Mouse (Mus musculus) CH12.LX (cell line): ENCODE measurements around the gene Arhgap5. TPM values are rescaled to one million over a fixed set of nuclear protein-coding genes. Genes with fewer than 3 reads are reported as not detected.

ENCODE experiments used
- DNase-seq: peaks from one replicate; pipeline ENCODE4 v3.0.0-alpha.2; 2013; ENCODE audit errors: extremely low read depth
- H3K27ac ChIP-seq: 2 replicates; pipeline ENCODE4 v1.5.1; 2012; ENCODE audit warnings: low read depth, mild to moderate bottlenecking, control low read depth, moderate library complexity; ENCODE audit not compliant: insufficient read depth
- H3K27me3 ChIP-seq: replicated peaks from 2 replicates; pipeline ENCODE3; 2012; ENCODE audit warnings: inconsistent platforms
- H3K36me3 ChIP-seq, 2 experiments: replicated peaks in 1 of 2; 2 replicates each; pipeline versions ENCODE3 to v1.6.1; 2012; ENCODE audit warnings: inconsistent platforms in 1 of 2, low read length in 1 of 2, mild to moderate bottlenecking in 1 of 2, mixed read lengths in 1 of 2, moderate library complexity in 1 of 2; ENCODE audit not compliant: control insufficient read depth in 1 of 2, insufficient read depth in 1 of 2
- H3K4me1 ChIP-seq, 2 experiments: 2 replicates each; pipeline ENCODE4 v1.6.1; 2012; ENCODE audit warnings: inconsistent platforms in 1 of 2, moderate library complexity in 1 of 2; ENCODE audit not compliant: insufficient read depth in 2 of 2, control insufficient read depth in 1 of 2
- H3K4me2 ChIP-seq: 2 replicates; pipeline ENCODE4 v1.6.1; 2012; ENCODE audit warnings: low read depth, mild to moderate bottlenecking, control low read depth; ENCODE audit not compliant: poor library complexity, insufficient read depth, severe bottlenecking
- H3K4me3 ChIP-seq, 3 experiments: fragments of 150-350 bp in 1 of 3; sonication (generic) in 1 of 3; replicated peaks in 1 of 3; 2 replicates each; pipeline versions ENCODE3 to v1.5.1; 2011 to 2012; ENCODE audit warnings: low read depth in 2 of 3, low read length in 2 of 3, mild to moderate bottlenecking in 2 of 3, moderate library complexity in 2 of 3, control low read depth in 1 of 3, improper control_type of control experiment in 1 of 3, inconsistent platforms in 1 of 3, mixed read lengths in 1 of 3; ENCODE audit not compliant: poor library complexity in 1 of 3
- H3K79me2 ChIP-seq: replicated peaks from 2 replicates; pipeline ENCODE4 v1.6.1; 2012; ENCODE audit warnings: mild to moderate bottlenecking, moderate library complexity; ENCODE audit not compliant: control insufficient read depth, poor library complexity, insufficient read depth, severe bottlenecking; ENCODE audit errors: extremely low read depth
- H3K9ac ChIP-seq: 2 replicates; pipeline ENCODE4 v1.6.1; 2012; ENCODE audit warnings: low read depth, mild to moderate bottlenecking, control low read depth, moderate library complexity; ENCODE audit not compliant: insufficient read depth
- H3K9me3 ChIP-seq: replicated peaks from 2 replicates; pipeline ENCODE3; 2012; ENCODE audit warnings: low read length, inconsistent platforms, mixed read lengths
- CTCF ChIP-seq, 2 experiments: IDR thresholded peaks in 1 of 2; conservative IDR thresholded peaks in 1 of 2; 2 replicates each; pipeline ENCODE4 v1.5.1; 2011 to 2012; ENCODE audit warnings: low read depth in 2 of 2, low read length in 2 of 2, improper control_type of control experiment in 1 of 2, inconsistent platforms in 1 of 2, mild to moderate bottlenecking in 1 of 2, moderate library complexity in 1 of 2
- ELF1 ChIP-seq: IDR thresholded peaks from 2 replicates; pipeline ENCODE4 v1.6.1; 2014; ENCODE audit warnings: low read depth, mild to moderate bottlenecking, inconsistent platforms, low read length, improper control_type of control experiment
- HCFC1 ChIP-seq: IDR thresholded peaks from 2 replicates; pipeline ENCODE4 v1.6.1; 2012; ENCODE audit warnings: low read depth, mild to moderate bottlenecking, inconsistent platforms, low read length, improper control_type of control experiment
- IRF4 ChIP-seq: IDR thresholded peaks from 2 replicates; pipeline ENCODE4 v1.6.1; 2014; ENCODE audit warnings: low read depth, mild to moderate bottlenecking, inconsistent platforms, low read length, improper control_type of control experiment
- KAT2A ChIP-seq: IDR thresholded peaks from 2 replicates; pipeline ENCODE4 v1.6.1; 2012; ENCODE audit warnings: low read length, improper control_type of control experiment, inconsistent platforms; ENCODE audit not compliant: insufficient replicate concordance
- MAX ChIP-seq: IDR thresholded peaks from 2 replicates; pipeline ENCODE4 v1.6.1; 2011; ENCODE audit warnings: low read length, improper control_type of control experiment
- MAZ ChIP-seq: IDR thresholded peaks from 2 replicates; pipeline ENCODE4 v1.6.1; 2012; ENCODE audit warnings: low read depth, mild to moderate bottlenecking, inconsistent platforms, low read length, improper control_type of control experiment, moderate library complexity
- MEF2A ChIP-seq: IDR thresholded peaks from 2 replicates; pipeline ENCODE4 v1.6.1; 2014; ENCODE audit warnings: low read depth, mild to moderate bottlenecking, inconsistent platforms, low read length, improper control_type of control experiment, borderline replicate concordance
- MXI1 ChIP-seq: IDR thresholded peaks from 2 replicates; pipeline ENCODE4 v1.6.1; 2011; ENCODE audit warnings: mild to moderate bottlenecking, low read depth, low read length, improper control_type of control experiment
- NELFE ChIP-seq: IDR thresholded peaks from 2 replicates; pipeline ENCODE4 v1.6.1; 2011; ENCODE audit warnings: low read depth, low read length, improper control_type of control experiment
- NRF1 ChIP-seq: IDR thresholded peaks from 2 replicates; pipeline ENCODE4 v1.6.1; 2014; ENCODE audit warnings: low read depth, mild to moderate bottlenecking, inconsistent platforms, low read length, improper control_type of control experiment, moderate library complexity
- PAX5 ChIP-seq: IDR thresholded peaks from 2 replicates; pipeline ENCODE4 v1.6.1; 2012; ENCODE audit warnings: low read length, inconsistent platforms, mixed read lengths
- POLR2A ChIP-seq: IDR thresholded peaks from 2 replicates; pipeline ENCODE4 v1.6.1; 2011; ENCODE audit warnings: low read depth, mild to moderate bottlenecking, improper control_type of control experiment, low read length
- POLR2AphosphoS2 ChIP-seq: IDR thresholded peaks from 2 replicates; pipeline ENCODE4 v1.6.1; 2011; ENCODE audit warnings: low read depth, low read length, improper control_type of control experiment
- RAD21 ChIP-seq: IDR thresholded peaks from 2 replicates; pipeline ENCODE4 v1.6.1; 2011; ENCODE audit warnings: low read depth, mild to moderate bottlenecking, low read length, improper control_type of control experiment, moderate library complexity
- RCOR1 ChIP-seq: conservative IDR thresholded peaks from 2 replicates; pipeline ENCODE4 v1.6.1; 2012; ENCODE audit warnings: low read depth, mild to moderate bottlenecking, inconsistent platforms, low read length, improper control_type of control experiment
- SIN3A ChIP-seq: IDR thresholded peaks from 2 replicates; pipeline ENCODE4 v1.6.1; 2012; ENCODE audit warnings: low read length, improper control_type of control experiment, inconsistent platforms
- TCF12 ChIP-seq: IDR thresholded peaks from 2 replicates; pipeline ENCODE4 v1.6.1; 2014; ENCODE audit warnings: low read depth, mild to moderate bottlenecking, inconsistent platforms, low read length, improper control_type of control experiment
- USF2 ChIP-seq: conservative IDR thresholded peaks from 2 replicates; pipeline ENCODE4 v1.6.1; 2011; ENCODE audit warnings: low read depth, low read length, improper control_type of control experiment
- ZKSCAN1 ChIP-seq: IDR thresholded peaks from 2 replicates; pipeline ENCODE4 v1.6.1; 2012; ENCODE audit warnings: low read depth, inconsistent platforms, low read length, improper control_type of control experiment, borderline replicate concordance
- ZMIZ1 ChIP-seq: IDR thresholded peaks from 2 replicates; pipeline ENCODE4 v1.6.1; 2012; ENCODE audit warnings: low read depth, mild to moderate bottlenecking, inconsistent platforms, low read length, improper control_type of control experiment
- ZNF384 ChIP-seq: IDR thresholded peaks from 2 replicates; pipeline ENCODE4 v1.6.1; 2012; ENCODE audit warnings: low read depth, low read length, improper control_type of control experiment, inconsistent platforms
- dilution Hi-C: fragments of 300-500 bp; cut with MboI; formaldehyde crosslinking; loops from 2 replicates; pipeline ENCODE4 v1.14.3; 2020; ENCODE audit warnings: low sequenced_read_pairs; ENCODE audit not compliant: extremely low pct_unique_long_range_greater_than_20kb, extremely low pct_ligation_motif_present
- in situ Hi-C: fragments of 300-500 bp; cut with MboI; formaldehyde crosslinking; loops from 3 replicates; pipeline ENCODE4 v1.14.3; 2019; ENCODE audit warnings: low sequenced_read_pairs, low pct_ligation_motif_present, low pct_unique_long_range_greater_than_20kb, mixed read lengths
- polyA plus RNA-seq: library from polyadenylated mRNA; unstranded; fragments of >175 nt; gene quantifications from 2 replicates; pipeline ENCODE4 v1.2.1, GENCODE M21; 2012; ENCODE audit warnings: low read depth; ENCODE audit not compliant: insufficient read length
- total RNA-seq, 2 experiments: library from RNA; depleted of rRNA; stranded (reverse); fragments of 300-350 nt in 1 of 2; fragments of >200 nt in 1 of 2; gene quantifications; 2 replicates each; pipeline ENCODE4 v1.2.3; 2012 to 2014

Arhgap5 gene
- total and polyA plus RNA-seq, 3 experiments = 12.0 to 42.7 (median 13.0) TPM

DNA sequence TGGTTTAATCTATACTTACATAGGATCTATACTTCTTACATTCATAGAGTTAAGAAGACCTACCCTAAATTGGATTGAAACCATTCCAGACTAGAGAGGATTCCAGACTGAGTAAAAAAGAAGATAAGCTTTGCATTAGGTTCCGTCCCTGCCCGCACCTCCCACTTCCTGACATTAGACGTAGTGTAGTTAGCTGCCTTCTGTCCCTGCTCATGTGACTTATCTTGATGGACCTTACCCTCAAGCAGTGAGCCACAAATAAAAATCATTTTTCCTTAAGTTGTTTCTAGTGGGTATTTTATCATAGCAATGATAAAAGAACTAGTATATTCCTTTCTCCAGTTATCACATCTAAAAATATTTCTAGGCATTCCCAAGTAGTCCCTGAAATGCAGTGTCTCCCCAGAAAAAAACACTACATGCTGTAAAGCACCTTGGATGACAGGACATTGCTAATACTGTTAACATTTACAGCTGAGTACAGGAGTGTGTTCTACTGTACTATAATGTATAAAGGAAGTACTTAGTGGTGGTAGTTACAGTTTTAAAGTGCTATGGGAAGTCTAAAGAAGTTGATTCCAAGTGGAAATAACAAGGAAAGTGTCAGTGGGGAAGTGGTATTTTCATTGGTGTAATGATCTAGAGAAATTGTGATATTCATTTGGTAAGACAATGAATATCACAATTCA lies 51.6 kb downstream of the Arhgap5 start:
- TF ChIP-seq MAX = no peak
- no peak for TF ChIP-seq MEF2A
- no peak for TF ChIP-seq HCFC1
- TF ChIP-seq POLR2AphosphoS2 = no peak
- TF ChIP-seq ELF1 = no peak
- no peak for TF ChIP-seq MAZ
- no peak for TF ChIP-seq MXI1
- TF ChIP-seq NELFE = no peak
- Histone ChIP-seq H3K36me3 (peaks cover 0 to 8% of the 10 kb centered on the region in 2 experiments), H3K79me2 (no peaks in the 10 kb centered on the region; the same call in 1 of the 2 replicates), H3K27me3 (no peaks in the 10 kb centered on the region), H3K4me1 (peaks cover 0 to 18% of the 10 kb centered on the region in 2 experiments; a peak in 2 of 4 replicates), H3K27ac (no peak overlapping the region), H3K4me3 (no peak overlapping the region), H3K9ac (no peak overlapping the region), H3K4me2 (no peak overlapping the region), H3K9me3 (no peaks in the 10 kb centered on the region)
- dilution Hi-C loops (no loop called here), in situ Hi-C loops (no loop called here)
- no peak for DNase-seq

DNA sequence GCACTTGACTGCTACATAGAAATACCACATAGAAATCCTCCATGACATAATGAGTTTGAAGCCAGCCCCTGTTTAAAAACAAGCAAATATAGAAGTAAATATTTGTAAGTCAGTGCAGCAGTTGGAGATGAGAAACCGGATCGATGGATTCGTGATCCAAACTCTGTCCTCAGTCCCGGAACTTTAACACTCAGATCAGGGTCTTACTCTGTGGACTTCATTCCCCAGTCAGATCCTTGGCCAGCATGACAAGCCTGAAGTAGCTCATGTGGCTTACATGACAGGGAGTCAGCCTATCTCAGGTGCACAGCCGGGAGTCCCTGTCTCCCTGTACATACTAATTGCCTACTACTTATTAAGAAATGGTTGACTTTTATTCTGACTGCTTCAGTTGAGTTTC lies 61.9 kb downstream of the Arhgap5 start:
- H3K27me3 ChIP-seq = no peaks in the 10 kb centered on the region
- dilution Hi-C loops (no loop called here), in situ Hi-C loops (no loop called here)
- H3K79me2 ChIP-seq = no peaks in the 10 kb centered on the region
- H3K36me3 ChIP-seq = peaks cover 0 to 22% of the 10 kb centered on the region in 2 experiments
- H3K4me3 ChIP-seq = no peak overlapping the region
- no peaks in the 10 kb centered on the region for H3K9me3 ChIP-seq
- H3K4me2 ChIP-seq = no peak overlapping the region
- no peak overlapping the region for H3K27ac ChIP-seq
- no peaks in the 10 kb centered on the region for H3K4me1 ChIP-seq
- no peak for DNase-seq
- TF ChIP-seq NRF1 (no peak), POLR2A (no peak), CTCF (conservative IDR thresholded peaks at IDR 0.05 in 1 of 2, IDR thresholded peaks at IDR 0.05 in 1 of 2; ENCODE audit: low read depth in 2 of 2, low read length in 2 of 2) (no peak), SIN3A (no peak), RAD21 (no peak), TCF12 (no peak), RCOR1 (no peak), NELFE (no peak), ZNF384 (no peak), IRF4 (no peak), USF2 (no peak), ZKSCAN1 (no peak), ZMIZ1 (no peak), KAT2A (no peak), MEF2A (no peak), PAX5 (no peak)
- TF ChIP-seq, all 38 proteins: peak for 0
- H3K9ac ChIP-seq = no peak overlapping the region
